Mouse (Mus musculus): Measurements from ENCODE around the gene Olfr116. TPM values are rescaled to one million over a fixed set of nuclear protein-coding genes. Genes with fewer than 3 reads are reported as not detected.

Olfr116 gene
- polyA plus RNA-seq (2012; rRNA removed), result not detected in 2 replicates

DNA sequence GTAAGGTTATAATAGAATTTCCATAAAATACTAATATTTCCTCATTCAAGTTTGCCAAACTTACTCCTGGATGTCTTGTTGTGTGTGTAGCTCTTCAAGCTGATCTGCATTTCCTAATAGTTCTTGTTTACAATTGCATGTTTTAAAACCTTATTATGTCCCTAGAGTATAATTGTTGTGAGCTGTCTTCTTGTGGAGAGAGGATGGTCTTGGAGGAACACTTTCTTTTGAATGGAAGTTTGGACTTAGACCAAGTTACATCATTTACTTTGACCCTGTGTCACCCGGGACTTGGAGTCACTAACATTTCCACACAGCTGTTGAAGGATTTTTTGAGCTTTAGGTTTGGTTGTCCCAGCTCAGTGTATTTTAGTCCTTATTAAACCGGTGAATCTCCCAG is at the start of gene Olfr116, which contains the start of gene Olfr115:
TSS of gene Olfr116 (minus strand) at position 191 of the 400 bp plus-strand sequence.
TSS of gene Olfr115 (minus strand) at position 101 of the 400 bp plus-strand sequence.

DNA sequence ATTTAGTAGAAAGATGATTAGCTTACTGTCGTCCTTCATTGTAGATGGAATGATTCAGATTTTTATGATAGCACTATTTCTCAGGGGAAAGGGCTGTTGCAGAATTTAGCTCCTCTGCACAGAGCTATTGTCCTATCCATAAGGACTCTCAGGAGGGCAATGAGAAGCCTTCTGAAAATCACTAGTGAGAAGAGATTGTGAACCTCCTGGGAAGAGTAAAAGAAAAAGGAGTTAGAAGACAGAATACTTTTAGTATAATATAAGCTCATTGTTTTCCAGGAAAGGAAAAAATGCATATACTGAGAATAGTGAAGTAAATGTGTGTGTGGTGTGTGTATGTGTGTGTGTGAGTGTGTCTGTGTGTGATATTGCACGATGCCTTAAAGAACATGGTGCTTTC is 39.7 kb upstream of the Olfr116 start, which contains the start of gene Olfr118:
TSS of gene Olfr118 (plus strand) at position 301 of the 400 bp plus-strand sequence.

GRCm38 (mm10) chr17:37663682-37664081 is 36.7 kb upstream of the Olfr116 start, which contains the start of gene Olfr117:
Olfr117 (minus strand) TSS chr17:37663782.

DNA sequence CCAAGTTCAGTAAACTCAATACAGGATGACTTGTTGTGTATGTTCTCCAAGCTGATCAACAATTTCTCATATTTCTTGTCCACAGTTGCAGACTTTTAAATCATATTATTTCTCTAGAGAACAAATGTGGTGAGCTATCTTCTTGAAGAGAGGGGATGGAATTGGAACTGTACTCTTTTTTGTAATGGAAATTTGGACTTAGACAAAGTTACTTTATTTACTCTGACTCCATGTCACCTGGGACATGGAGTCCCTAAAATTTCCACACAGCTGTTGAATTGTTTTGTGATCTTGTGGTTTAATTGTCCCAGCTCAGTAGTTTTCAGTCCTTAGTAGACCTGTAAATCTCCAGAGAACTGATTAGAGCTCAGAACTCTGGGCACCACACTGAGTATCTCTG is 34.4 kb downstream of the Olfr116 start, which contains the start of gene Olfr114:
TSS of gene Olfr114 (minus strand) at position 101 of the 400 bp plus-strand sequence.

DNA sequence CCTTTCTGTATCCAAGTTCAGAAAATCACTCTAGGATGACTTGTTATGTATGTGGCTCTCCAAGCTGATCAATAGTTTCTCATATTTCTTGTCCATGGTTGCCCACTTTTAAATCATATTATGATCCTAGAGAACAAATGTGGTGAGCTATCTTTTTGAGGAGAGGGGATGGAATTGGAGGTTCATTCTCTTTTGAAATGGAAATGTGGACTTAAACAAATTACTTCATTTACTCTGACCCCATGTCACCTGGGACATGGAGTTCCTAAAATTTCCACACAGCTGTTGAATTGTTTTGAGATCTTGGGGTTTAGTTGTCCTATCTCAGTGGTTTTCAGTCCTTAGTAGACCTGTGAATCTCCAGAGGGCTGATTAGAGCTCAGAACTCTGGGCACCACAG is 49.4 kb downstream of the Olfr116 start, which contains the start of gene Olfr113:
TSS of gene Olfr113 (minus strand) at position 101 of the 400 bp plus-strand sequence.

Other genes starting within 250 kb of the Olfr116 start
- gene Olfr105-ps, start 248.2 kb downstream of the Olfr116 start, polyA plus RNA-seq (2012; rRNA removed), result not detected in 2 replicates
- gene Olfr106-ps, start 236.8 kb downstream of the Olfr116 start, polyA plus RNA-seq (2012; rRNA removed), result not detected in 2 replicates
- not detected in 2 replicates for gene Olfr107, start 228.0 kb downstream of the Olfr116 start, polyA plus RNA-seq (2012; rRNA removed)
- not detected in 2 replicates for gene Olfr108, start 181.7 kb downstream of the Olfr116 start, polyA plus RNA-seq (2012; rRNA removed)
- not detected in 2 replicates for gene Olfr109, start 168.3 kb downstream of the Olfr116 start, polyA plus RNA-seq (2012; rRNA removed)
- gene H2-M2, start 143.6 kb downstream of the Olfr116 start, polyA plus RNA-seq (2012; rRNA removed), result not detected in 2 replicates
- gene Olfr110, start 134.7 kb downstream of the Olfr116 start, polyA plus RNA-seq (2012; rRNA removed), result 0.03 TPM in 1 of 2 replicates, not detected in the other
- 0.04 and 0.05 TPM in 2 replicates for gene Olfr111, start 119.2 kb downstream of the Olfr116 start, polyA plus RNA-seq (2012; rRNA removed)
- gene Olfr112, start 57.7 kb downstream of the Olfr116 start, polyA plus RNA-seq (2012; rRNA removed), result not detected in 2 replicates
- gene Olfr113, start 49.5 kb downstream of the Olfr116 start, polyA plus RNA-seq (2012; rRNA removed), result not detected in 2 replicates
- gene Olfr114, start 34.5 kb downstream of the Olfr116 start, polyA plus RNA-seq (2012; rRNA removed), result not detected in 2 replicates
- gene Olfr115, start 90 bp downstream of the Olfr116 start, polyA plus RNA-seq (2012; rRNA removed), result not detected in 2 replicates
- gene Olfr117, start 36.6 kb upstream of the Olfr116 start, polyA plus RNA-seq (2012; rRNA removed), result not detected in 2 replicates
- not detected in 2 replicates for gene Olfr118, start 39.8 kb upstream of the Olfr116 start, polyA plus RNA-seq (2012; rRNA removed)
- gene Olfr119, start 69.4 kb upstream of the Olfr116 start, polyA plus RNA-seq (2012; rRNA removed), result not detected in 2 replicates
- not detected in 2 replicates for gene Olfr120, start 94.6 kb upstream of the Olfr116 start, polyA plus RNA-seq (2012; rRNA removed)
- gene Olfr121, start 121.7 kb upstream of the Olfr116 start, polyA plus RNA-seq (2012; rRNA removed), result not detected in 2 replicates
- gene Olfr122, start 141.4 kb upstream of the Olfr116 start, polyA plus RNA-seq (2012; rRNA removed), result not detected in 2 replicates
- gene Olfr123, start 166.3 kb upstream of the Olfr116 start, polyA plus RNA-seq (2012; rRNA removed), result not detected in 2 replicates
- not detected in 2 replicates for gene Olfr124, start 172.7 kb upstream of the Olfr116 start, polyA plus RNA-seq (2012; rRNA removed)
- not detected in 2 replicates for gene Olfr125, start 205.8 kb upstream of the Olfr116 start, polyA plus RNA-seq (2012; rRNA removed)
- not detected in 2 replicates for gene Olfr126, start 220.3 kb upstream of the Olfr116 start, polyA plus RNA-seq (2012; rRNA removed)